Mouse (Mus musculus) heart, postnatal 36 days (tissue): ENCODE data around the gene Rccd1. TPM values are rescaled to one million over a fixed set of nuclear protein-coding genes. Genes with fewer than 3 reads are reported as not detected.
"Not testable (repeated sequence)": the region's sequence is repeated elsewhere in the genome, so short reads cannot be mapped to it uniquely, and the experiment has no call there.

Experiments used
- DNase-seq, 2 experiments: peaks; one replicate each; pipeline ENCODE4 v3.0.0; 2021 to 2022
- intact Hi-C: fragments of 180-260 bp; cut with DNase I; formaldehyde crosslinking; loops from one replicate; pipeline ENCODE4 v1.15.1; 2025
- total RNA-seq, 2 experiments: library from RNA; stranded (reverse); gene quantifications; 2 replicates each; pipeline ENCODE4 v1.2.3; 2021

Rccd1 gene
- total RNA-seq, 2 experiments from 2014 or later = 3.8 to 7.0 TPM

GRCm38 (mm10) chr7:80346830-80347229, 22.6 kb upstream of the Rccd1 start:
- intact Hi-C loops = no loop called here
- no peak for DNase-seq

GRCm38 (mm10) chr7:80346173-80346572, 21.9 kb upstream of the Rccd1 start:
- DNase-seq = no peak
- intact Hi-C loops = no loop called here

DNA sequence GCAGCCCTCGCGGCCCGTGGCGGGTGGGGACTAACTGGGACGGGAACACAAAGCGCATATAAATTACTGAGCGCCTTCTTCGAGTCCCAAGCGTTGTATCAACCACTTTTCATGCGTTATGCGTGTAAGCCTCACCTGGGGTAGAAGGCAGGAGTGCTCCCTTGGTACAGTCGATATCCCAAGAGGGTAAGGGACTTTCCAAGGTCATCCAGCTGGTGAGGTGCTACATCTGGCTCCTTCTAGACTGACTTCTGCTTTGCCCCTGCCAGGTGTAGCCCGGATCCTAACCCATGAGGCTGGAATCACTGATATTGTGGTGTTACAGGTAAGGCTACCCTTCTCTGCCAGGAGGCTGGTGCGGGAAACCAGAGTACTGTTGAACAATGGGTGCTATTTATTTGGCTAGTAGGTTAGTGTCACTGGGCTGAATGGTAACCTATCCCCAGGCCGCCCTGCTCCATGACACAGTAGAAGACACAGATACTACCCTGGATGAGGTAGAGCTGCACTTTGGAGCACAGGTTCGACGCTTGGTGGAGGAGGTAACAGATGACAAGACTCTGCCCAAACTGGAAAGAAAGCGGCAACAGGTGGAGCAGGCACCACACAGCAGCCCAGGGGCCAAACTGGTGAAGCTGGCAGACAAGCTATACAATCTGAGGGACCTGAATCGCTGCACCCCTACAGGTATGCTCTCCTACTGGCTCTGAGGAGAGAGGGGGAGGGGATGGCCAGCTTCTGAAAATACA, 19.2 kb upstream of the Rccd1 start:
- no peak for DNase-seq
- intact Hi-C loops = loop anchor here (2.0 kb wide), 2 partner anchors 33 to 241 kb away; no protein-coding TSS in a partner anchor

DNA sequence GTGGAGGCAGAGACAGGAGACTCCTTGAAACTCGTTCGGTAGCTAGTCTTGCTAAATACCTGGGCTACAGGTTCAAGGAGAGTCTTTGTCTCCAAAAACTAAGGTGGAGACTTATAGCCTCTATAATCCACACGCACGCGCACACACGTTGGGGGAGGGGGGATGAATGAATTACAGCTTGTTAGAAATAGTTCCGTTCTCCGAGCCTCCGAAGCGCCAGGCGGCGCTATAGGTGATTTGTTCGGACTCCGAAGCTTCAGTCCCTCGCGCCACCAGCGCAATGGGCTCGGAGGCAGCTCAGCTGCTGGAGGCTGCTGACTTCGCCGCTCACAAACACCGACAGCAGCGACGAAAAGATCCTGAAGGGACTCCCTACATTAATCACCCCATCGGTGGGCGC, 18.6 kb upstream of the Rccd1 start, which contains the start of gene Hddc3:
Hddc3 (plus strand) TSS at position 247 of the 400 bp plus-strand sequence.
- DNase-seq = peak; percentile 91 to 96
- intact Hi-C loops = loop anchor here (2.0 kb wide), 2 partner anchors 34 to 242 kb away; no protein-coding TSS in a partner anchor

- intact Hi-C loops = loop anchor here (1.0 to 2.0 kb wide), 3 partner anchors 29 to 243 kb away; no protein-coding TSS in a partner anchor
- DNase-seq = no peak
Observed at GRCm38 (mm10) chr7:80341793-80342192, 17.5 kb upstream of the Rccd1 start.

GRCm38 (mm10) chr7:80340793-80341192, 16.5 kb upstream of the Rccd1 start, which contains the start of gene Unc45a:
Unc45a (minus strand) TSS chr7:80341005.
- intact Hi-C loops = loop anchor here (1.0 kb wide), 1 partner anchor 30 kb away; no protein-coding TSS in a partner anchor
- peak; percentile 65 to 69 for DNase-seq

GRCm38 (mm10) chr7:80339793-80340628, 15.8 kb upstream of the Rccd1 start:
- intact Hi-C loops = no loop called here
- peak; percentile 98 for DNase-seq

DNA sequence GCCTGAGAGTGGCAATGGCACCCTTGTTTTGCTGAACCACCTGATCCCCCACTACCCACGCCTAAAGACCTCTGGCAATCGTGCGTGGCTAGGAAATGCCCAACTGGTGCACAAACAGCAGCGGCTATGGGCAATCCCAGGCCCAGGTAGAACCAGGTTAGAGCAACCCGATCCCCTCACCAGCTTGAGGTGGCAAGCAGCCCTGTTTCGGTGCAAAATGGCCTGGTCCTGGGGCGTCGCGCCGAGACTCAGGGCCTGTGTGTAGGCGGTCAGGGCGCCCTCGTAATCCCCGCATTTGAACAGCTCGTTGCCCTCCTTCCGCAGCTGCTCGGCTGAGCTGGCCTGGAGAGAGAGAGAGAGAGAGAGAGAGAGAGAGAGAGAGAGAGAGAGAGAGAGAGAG, 15.1 kb upstream of the Rccd1 start:
- intact Hi-C loops = no loop called here
- peak; percentile 23 to 33 for DNase-seq

DNA sequence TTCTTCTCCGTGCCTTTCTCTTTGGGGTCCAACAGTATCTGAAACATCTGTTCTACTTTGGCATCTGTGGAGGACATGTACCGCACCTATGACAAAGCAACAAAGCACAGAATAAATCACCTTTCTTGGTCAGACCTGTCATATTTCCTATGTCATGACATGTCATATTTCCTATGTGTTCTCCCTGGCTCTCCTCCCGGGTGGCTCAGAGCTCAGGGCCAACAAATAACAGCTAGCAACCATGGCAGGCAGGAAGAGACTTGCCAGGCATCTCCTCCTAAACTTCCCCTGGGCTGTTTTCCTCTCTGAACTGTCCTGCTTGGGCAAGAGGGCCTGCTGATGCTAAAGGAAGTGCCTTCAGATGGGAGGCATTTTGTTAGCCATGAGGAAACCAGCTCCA, 12.7 kb upstream of the Rccd1 start:
- intact Hi-C loops = no loop called here
- DNase-seq = no peak

GRCm38 (mm10) chr7:80334848-80335247, 10.6 kb upstream of the Rccd1 start:
- intact Hi-C loops = no loop called here
- no peak for DNase-seq

- intact Hi-C loops = no loop called here
Observed at GRCm38 (mm10) chr7:80331433-80331832, 7.2 kb upstream of the Rccd1 start.

GRCm38 (mm10) chr7:80330278-80330677, 6.0 kb upstream of the Rccd1 start:
- intact Hi-C loops = no loop called here
- no peak for DNase-seq

More at GRCm38 (mm10) chr7:80331433-80331832, 7.2 kb upstream of the Rccd1 start:
- no peak for DNase-seq

- intact Hi-C loops = no loop called here
- no peak for DNase-seq
Observed at GRCm38 (mm10) chr7:80326076-80326475, 1.8 kb upstream of the Rccd1 start.

DNA sequence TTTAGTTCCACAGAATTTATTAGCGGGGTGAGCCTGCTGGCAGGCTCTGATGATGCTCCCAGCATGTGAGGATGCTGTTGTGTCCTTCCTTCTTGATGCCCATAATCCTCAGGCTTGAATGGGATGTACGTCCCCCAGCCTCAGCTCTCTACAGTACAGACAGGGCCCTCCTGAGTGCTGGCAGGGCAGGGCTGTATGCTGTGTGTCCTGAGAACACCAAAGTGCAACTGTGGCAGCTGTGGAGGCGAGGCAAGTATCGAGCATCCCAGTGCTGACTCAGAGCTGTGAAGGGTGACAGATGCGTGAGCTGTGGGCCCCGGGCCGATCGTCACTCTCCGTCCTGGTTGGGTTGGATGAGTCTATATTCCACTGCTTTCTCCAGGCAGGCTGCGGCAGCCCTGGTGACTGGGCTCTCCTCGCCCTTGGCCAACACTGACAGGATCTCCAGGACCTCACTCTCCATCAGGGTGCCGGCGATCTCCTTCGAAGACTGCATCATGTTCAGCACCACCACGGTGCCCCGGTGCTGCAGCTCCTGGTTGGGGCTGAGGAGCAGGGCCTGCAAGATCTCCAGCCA, 1.1 kb upstream of the Rccd1 start:
- intact Hi-C loops = loop anchor here (2.0 kb wide), 1 partner anchor 57 kb away; the partner anchor contains the start of gene Vps33b
- DNase-seq = no peak

DNA sequence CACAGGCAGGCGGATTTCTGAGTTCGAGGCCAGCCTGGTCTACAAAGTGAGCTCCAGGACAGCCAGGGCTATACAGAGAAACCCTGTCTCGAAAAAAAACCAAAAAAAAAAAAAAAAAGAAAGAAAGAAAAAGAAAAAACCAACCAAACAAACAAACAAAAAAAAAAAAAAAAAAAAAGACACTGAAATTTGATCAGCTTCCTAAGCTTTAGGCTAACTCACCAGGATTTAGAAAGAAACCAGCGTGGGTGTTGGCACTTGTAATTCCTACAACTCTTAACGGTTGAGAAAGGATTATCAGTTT, 514 bp upstream of the Rccd1 start:
- intact Hi-C loops = loop anchor here (2.0 kb wide), 1 partner anchor 56 kb away; the partner anchor contains the start of gene Vps33b
- not testable (repeated sequence) for DNase-seq

- intact Hi-C loops = no loop called here
- no peak for DNase-seq
Observed at GRCm38 (mm10) chr7:80323336-80323735, 918 bp downstream of the Rccd1 start.

DNA sequence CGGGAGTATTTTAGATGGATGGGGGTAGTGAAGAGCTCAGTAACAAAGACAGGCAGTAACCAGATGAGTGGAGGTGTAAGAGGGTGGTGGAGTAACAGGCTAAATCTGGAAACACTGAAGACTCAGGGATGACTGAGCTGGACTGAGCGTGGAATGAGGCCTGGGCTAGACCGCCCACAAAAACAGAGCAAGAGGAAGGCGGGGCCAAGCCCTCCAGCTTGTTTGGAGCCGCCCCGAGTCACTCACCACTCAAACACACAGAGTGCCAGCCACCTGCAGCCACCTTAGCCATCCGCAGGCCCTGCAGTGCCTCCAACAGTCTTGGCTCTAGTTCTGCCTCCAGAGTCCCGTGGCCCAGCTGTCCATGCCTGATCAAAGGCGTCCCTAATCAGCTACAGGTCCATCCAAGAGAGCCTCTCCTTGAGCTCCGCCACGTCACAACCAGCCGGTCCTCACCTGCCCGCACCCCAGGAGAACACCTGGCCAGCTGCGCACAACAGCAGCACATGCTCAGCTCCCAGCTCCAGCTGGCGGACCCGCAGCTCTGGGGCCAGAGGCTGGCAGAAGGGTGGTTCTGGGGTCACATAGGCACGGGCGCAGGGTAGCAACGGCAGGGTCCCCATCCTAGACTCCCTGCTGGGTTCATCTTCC, 4.3 kb downstream of the Rccd1 start:
- intact Hi-C loops = no loop called here
- DNase-seq = no peak

DNA sequence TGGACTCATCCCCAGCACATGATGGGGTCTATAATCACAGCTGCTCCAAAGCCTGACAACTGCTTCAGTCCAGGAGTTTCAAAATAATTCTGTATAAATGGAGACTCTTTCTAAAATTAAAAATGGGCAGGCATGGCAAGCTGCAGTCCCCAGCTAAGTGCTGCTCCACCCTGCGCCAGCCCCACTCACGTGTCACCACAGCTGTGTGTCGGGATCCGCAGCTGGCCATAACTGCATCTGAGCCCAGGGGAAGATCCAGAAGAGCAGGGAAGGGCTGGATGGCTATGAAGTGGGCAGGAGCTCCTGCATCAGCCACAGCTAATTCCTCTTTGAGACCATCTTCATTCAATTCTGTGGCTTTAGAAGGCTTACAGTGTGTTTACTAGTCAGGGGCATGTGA, 5.6 kb downstream of the Rccd1 start:
- DNase-seq = no peak
- intact Hi-C loops = no loop called here

DNA sequence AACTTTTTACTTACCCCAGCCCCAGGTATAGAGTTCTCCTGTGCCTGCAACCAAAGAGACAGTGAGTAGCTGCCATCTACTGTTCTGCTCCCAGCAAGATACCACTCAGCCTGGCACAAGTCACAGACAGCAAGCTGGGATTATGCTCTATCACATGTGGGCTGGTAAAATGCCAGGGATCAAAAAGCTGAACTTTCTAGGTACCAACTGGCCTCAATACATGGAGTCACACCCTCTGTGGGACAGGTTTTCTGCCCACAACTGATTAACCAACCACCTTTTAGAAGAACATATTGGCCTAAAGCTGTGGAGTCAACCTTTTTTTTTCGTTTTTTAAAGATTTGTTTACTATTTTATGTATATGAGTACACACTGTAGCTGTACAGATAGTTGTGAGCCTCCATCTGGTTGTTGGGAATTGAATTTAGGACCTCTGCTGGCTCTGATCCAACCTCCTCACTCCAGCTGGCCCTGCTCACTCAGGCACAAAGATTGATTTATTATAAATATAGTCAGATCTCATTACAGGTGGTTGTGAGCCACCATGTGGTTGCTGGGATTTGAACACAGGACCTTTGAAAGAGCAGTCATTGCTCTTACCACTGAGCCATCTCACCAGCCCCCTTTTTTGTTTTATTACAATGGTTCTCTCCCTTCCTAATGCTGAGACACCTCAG, 6.7 kb downstream of the Rccd1 start:
- DNase-seq = no peak
- intact Hi-C loops = no loop called here

GRCm38 (mm10) chr7:80315733-80316132, 8.5 kb downstream of the Rccd1 start:
- intact Hi-C loops = no loop called here
- no peak for DNase-seq
